Mouse (Mus musculus) midbrain, embryonic 15.5 days (tissue): Measurements from ENCODE around the gene Jak3. TPM values are rescaled to one million over a fixed set of nuclear protein-coding genes. Genes with fewer than 3 reads are reported as not detected.

Experiments
- microRNA-seq: library from miRNA; unstranded; fragments of <30 nt; microRNA quantifications from one replicate; pipeline ENCODE4, GENCODE M21; 2016
- polyA plus RNA-seq: library from polyadenylated mRNA; unstranded; fragments of >200 nt; fragmentation: Nextera tagmentation; extraction: Ambion mirVana; gene quantifications from 2 replicates; pipeline ENCODE4 v1.2.1, GENCODE M21; 2015

The Jak3 gene
- polyA plus RNA-seq, 1 experiment from 2014 or later = 5.8 TPM

Small RNA genes lying within 50 kb of the gene (microRNA-seq; reads per million reads assigned to microRNA genes)
- gene Mir6769b = 2.4 reads per million, percentile 9 among the genes with 10 or more reads in this experiment

Other genes starting within 250 kb of the Jak3 start
- gene Abhd8, start 212.6 kb upstream of the Jak3 start, polyA plus RNA-seq = 188 and 206 TPM in 2 replicates
- gene Mrpl34, start 211.3 kb upstream of the Jak3 start, polyA plus RNA-seq = 173 and 174 TPM in 2 replicates
- gene Dda1, start 207.1 kb upstream of the Jak3 start, polyA plus RNA-seq = 240 and 242 TPM in 2 replicates
- gene Ano8, start 190.3 kb upstream of the Jak3 start, polyA plus RNA-seq = 9.6 and 10.9 TPM in 2 replicates
- 12.0 and 13.9 TPM in 2 replicates for gene Gtpbp3, start 188.2 kb upstream of the Jak3 start, polyA plus RNA-seq
- 5.2 and 5.6 TPM in 2 replicates for gene Plvap, start 164.5 kb upstream of the Jak3 start, polyA plus RNA-seq
- 0.09 and 0.15 TPM in 2 replicates for gene Ccdc194, start 150.6 kb upstream of the Jak3 start, polyA plus RNA-seq
- gene Bst2, start 138.8 kb upstream of the Jak3 start, polyA plus RNA-seq = 11.5 and 18.0 TPM in 2 replicates
- 61.6 and 62.2 TPM in 2 replicates for gene Mvb12a, start 133.4 kb upstream of the Jak3 start, polyA plus RNA-seq
- 0.13 TPM in 1 of 2 replicates, not detected in the other for gene Tmem221, start 117.4 kb upstream of the Jak3 start, polyA plus RNA-seq
- 0.08 TPM in 1 of 2 replicates, not detected in the other for gene Nxnl1, start 109.7 kb upstream of the Jak3 start, polyA plus RNA-seq
- gene Slc27a1, start 107.4 kb upstream of the Jak3 start, polyA plus RNA-seq = 66.9 and 67.4 TPM in 2 replicates
- gene Pgls, start 84.1 kb upstream of the Jak3 start, polyA plus RNA-seq = 217 and 221 TPM in 2 replicates
- gene Fam129c, start 78.6 kb upstream of the Jak3 start, polyA plus RNA-seq = 9.3 and 9.4 TPM in 2 replicates
- 70.5 and 74.5 TPM in 2 replicates for gene Colgalt1, start 65.3 kb upstream of the Jak3 start, polyA plus RNA-seq
- gene Unc13a, start 4.5 kb upstream of the Jak3 start, polyA plus RNA-seq = 26.9 and 27.4 TPM in 2 replicates
- 0.37 and 1.5 TPM in 2 replicates for gene Insl3, start 12.9 kb downstream of the Jak3 start, polyA plus RNA-seq
- gene B3gnt3, start 25.5 kb downstream of the Jak3 start, polyA plus RNA-seq = 0.27 and 0.36 TPM in 2 replicates
- gene Fcho1, start 49.4 kb downstream of the Jak3 start, polyA plus RNA-seq = 96.0 and 102 TPM in 2 replicates
- 9.3 and 9.6 TPM in 2 replicates for gene Zfp709, start 205.7 kb downstream of the Jak3 start, polyA plus RNA-seq
- 21.1 and 21.8 TPM in 2 replicates for gene Zfp882, start 232.3 kb downstream of the Jak3 start, polyA plus RNA-seq
- gene Zfp617, start 232.3 kb downstream of the Jak3 start, polyA plus RNA-seq = 36.0 TPM in 2 replicates